Mouse (Mus musculus) embryonic stem cell, embryonic (primary cell): Measurements from ENCODE around the gene Pacs2.

Source experiments
- CTCF ChIA-PET, 4 experiments: fragments of 300-600 bp in 2 of 4; fragments of 350-600 bp in 2 of 4; sonication (Branson Sonifier 250); formaldehyde crosslinking; loops; one replicate each; lab custom pipeline; 2022; ENCODE audit warnings: inconsistent platforms in 2 of 4; lab: Charles Lee
- POLR2A ChIA-PET, 4 experiments: fragments of 300-600 bp in 2 of 4; fragments of 350-600 bp in 2 of 4; sonication (Branson Sonifier 250); formaldehyde crosslinking; loops; one replicate each; lab custom pipeline; 2022; ENCODE audit warnings: antibody characterized with exemption in 4 of 4, inconsistent platforms in 1 of 4; lab: Charles Lee

Gene Pacs2

DNA sequence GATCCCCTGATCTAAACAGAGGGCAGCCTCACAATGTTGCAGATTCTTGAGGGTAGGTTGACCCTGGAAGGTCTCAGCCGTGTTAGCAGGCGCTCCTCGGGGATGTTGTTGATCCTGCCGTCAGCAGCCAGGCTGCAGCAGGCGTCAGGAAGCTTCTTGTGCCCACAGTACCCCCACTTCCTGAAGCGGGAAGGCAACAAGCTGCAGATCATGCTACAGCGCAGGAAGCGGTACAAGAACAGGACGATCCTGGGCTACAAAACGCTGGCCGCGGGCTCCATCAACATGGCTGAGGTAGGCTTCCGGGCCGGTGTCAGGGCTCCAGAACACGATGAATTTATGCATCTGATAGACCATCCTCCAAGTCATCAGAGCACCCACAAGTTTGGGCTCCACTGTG lies 32.6 kb downstream of the Pacs2 start:
- ChIA-PET CTCF (interaction anchor here in 3 of 4 experiments (0.7 to 1.3 kb wide), 4 partner anchors 15 to 57 kb away, joined by 3 to 4 read pairs (median 4); partner anchors contain the start of gene Tex22 (in 1 of the 3)), POLR2A (interaction anchor here in 2 of 4 experiments (1.3 kb wide), 2 partner anchors 27 to 105 kb away, joined by 3 to 4 read pairs; partner anchors contain the start of genes Nudt14 (in 1 of the 2) and Tex22 (in 1 of the 2))

DNA sequence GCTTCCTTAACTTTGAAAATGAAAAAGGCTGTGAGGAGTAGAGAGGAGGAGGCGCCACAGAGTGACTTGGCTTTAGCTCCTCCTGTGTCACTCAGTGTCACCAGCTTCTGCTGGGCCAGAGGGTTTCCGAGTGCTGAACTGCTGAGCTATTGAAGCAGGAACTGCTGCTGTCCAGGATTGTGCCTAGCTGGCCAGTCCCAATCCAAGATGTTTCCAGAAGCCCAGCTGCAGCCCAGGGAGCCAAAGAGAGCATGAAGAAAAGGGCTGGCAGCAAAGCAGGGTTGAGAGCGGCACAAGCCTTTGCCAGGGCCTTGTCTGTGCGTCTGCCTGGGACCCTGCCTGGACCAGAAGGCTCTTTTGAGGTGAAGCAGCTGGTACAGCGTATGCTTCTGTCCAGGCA lies 33.8 kb downstream of the Pacs2 start:
- CTCF ChIA-PET = interaction anchor here in 1 of 4 experiments (1.2 kb wide), 1 partner anchor 26 kb away, joined by 4 read pairs; the partner anchor contains the start of gene Tex22
- POLR2A ChIA-PET = interaction anchor here in 3 of 4 experiments (0.6 to 1.3 kb wide), 6 partner anchors 8 to 106 kb away, joined by 3 to 4 read pairs (median 3); partner anchors contain the start of genes Tex22 (in 2 of the 3) and Nudt14 (in 1 of the 3)

DNA sequence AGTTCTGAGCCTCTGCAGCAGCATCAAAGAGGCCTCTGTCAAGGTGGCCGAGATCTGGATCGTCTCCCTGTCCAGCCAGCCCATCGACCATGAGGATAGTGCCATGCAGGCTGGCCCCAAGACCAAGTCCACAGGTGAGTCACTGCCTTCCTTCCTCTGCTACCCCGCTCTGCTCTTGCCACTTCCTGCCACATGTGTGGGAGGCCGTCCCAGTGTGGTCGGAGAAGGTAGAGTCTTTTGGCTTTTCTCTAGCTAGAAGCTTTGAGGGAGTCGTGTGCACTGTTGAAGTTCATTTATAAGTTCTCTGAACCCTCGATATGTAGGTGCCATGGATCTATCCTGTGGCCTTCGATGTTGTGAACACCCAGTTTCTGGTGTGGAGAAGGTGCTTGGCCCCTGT lies 35.5 kb downstream of the Pacs2 start:
- CTCF ChIA-PET = no interaction called here

DNA sequence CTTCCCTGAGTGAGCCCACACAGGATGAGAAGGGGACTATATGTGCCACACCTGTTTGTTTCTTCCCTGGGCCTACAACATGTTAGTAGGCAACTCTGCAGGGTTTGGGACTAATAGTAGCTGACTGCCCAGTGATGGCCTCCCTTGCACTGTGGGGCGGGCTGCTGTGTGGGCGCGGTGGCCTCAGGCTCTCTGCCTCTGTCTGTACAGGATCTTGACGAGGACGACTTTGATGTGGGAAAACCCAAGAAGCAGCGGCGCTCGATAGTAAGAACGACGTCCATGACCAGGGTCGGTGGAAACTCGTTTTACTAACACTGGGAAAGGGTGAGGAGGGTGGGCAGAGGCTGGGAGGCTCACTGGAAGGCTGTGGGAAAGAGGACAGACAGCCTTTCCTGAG lies 36.4 kb downstream of the Pacs2 start:
- CTCF ChIA-PET = interaction anchor here in 1 of 4 experiments (1.2 kb wide), 1 partner anchor 16 kb away, joined by 3 read pairs; no protein-coding TSS in a partner anchor
- POLR2A ChIA-PET = interaction anchor here in 1 of 4 experiments (1.1 kb wide), 1 partner anchor 67 kb away, joined by 3 read pairs; no protein-coding TSS in a partner anchor

More for the DNA sequence above, 35.5 kb downstream of the Pacs2 start:
- POLR2A ChIA-PET = no interaction called here

DNA sequence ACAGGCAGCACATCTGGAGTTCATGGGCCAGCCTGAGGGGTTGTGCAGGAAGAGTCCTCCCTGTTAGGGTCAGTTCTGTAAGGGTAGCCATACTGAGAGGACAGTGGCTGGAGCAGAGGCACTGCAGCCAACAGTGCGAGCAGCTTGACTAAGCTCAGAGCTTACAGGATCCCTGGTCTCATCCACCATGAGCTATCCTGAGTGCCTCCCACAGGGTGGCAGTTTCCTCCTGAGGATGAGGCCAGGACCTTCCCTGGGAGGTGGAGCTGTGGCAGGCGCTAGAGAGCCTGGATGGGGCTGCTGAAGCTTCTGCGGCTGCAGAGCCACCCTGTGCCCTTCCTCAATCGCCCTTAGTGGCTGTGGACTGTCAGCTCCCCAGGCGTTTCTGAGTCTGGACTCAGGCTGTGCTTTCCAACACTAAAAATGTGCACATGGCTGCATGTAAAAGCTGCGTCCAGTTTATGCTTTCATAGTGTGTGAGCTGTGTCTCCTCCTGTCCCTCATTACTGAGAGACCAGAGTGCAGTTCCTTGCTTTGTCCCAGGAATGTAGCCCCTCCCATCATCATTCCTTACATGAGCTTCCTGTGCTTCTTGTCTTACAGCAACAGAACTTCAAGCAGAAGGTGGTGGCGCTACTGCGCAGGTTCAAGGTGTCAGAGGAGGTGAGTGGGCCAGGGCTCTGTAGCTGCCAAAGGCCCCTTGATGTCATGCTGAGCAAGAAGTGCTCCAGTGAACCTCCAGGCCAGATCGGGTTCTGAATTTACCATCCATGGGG lies 37.5 kb downstream of the Pacs2 start:
- ChIA-PET CTCF (interaction anchor here in 3 of 4 experiments (0.5 to 2.0 kb wide), 12 partner anchors 9 to 168 kb away, joined by 3 to 14 read pairs (median 3); partner anchors contain the start of gene Tex22 (in 2 of the 3)), POLR2A (interaction anchor here in 3 of 4 experiments (0.7 to 1.5 kb wide), 15 partner anchors 8 to 288 kb away, joined by 3 to 7 read pairs (median 3); partner anchors contain the start of genes Brf1 (in 2 of the 3), Btbd6 (in 1 of the 3), Pacs2 (in 1 of the 3) and Tedc1 (in 1 of the 3))

DNA sequence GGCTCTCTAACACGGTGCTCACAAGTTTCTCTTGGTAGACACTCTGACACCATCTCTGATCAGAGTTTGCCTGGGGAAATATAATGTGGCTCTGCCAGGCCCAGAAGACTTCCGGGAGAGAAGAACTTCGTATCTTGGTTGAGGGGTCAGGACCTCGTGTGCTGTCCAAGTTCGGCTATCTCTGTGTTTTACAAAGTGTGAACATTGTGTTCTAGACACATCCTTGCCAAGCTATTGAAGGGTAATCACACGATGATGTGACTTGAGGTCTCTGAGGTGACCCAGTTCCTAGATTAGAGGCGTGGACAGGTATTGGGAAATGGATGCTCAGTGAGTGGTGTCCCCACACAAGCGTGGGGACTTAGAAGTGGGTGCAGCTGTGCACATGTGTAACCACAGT lies 41.8 kb downstream of the Pacs2 start:
- POLR2A ChIA-PET = interaction anchor here in 2 of 4 experiments (0.9 to 1.0 kb wide), 2 partner anchors 18 to 19 kb away, joined by 4 read pairs; partner anchors contain the start of gene Tex22 (in 2 of the 2)

DNA sequence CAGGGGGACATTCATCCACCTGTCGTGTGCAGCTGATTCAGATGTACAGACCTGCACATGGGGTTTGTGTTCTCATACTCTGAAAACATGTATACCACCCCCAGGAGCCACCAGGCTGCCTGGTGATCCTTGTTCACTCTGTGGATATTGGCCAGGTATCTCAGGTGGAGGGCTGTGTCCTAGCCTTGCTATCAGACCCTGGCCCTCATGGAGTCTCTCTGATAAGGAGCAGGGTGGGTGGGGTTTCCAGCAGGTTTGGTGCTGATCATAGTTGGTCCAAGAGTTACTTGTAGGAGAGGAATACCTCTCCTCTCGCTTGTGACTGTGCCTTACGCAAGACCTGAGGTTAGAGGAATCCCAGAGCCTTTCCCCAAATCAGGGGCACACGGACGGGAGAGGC lies 45.9 kb downstream of the Pacs2 start:
- POLR2A ChIA-PET = interaction anchor here in 2 of 4 experiments (0.8 to 2.0 kb wide), 5 partner anchors 8 to 25 kb away, joined by 3 to 9 read pairs (median 3); partner anchors contain the start of gene Tex22 (in 1 of the 2)
- CTCF ChIA-PET = interaction anchor here in 2 of 4 experiments (0.6 to 2.0 kb wide), 3 partner anchors 14 to 41 kb away, joined by 3 to 7 read pairs (median 4); partner anchors contain the start of gene Tex22 (in 1 of the 2)

More for the DNA sequence above, 41.8 kb downstream of the Pacs2 start:
- CTCF ChIA-PET = interaction anchor here in 1 of 4 experiments (0.9 to 2.0 kb wide), 2 partner anchors 19 kb away, joined by 3 to 7 read pairs; partner anchors contain the start of gene Tex22

DNA sequence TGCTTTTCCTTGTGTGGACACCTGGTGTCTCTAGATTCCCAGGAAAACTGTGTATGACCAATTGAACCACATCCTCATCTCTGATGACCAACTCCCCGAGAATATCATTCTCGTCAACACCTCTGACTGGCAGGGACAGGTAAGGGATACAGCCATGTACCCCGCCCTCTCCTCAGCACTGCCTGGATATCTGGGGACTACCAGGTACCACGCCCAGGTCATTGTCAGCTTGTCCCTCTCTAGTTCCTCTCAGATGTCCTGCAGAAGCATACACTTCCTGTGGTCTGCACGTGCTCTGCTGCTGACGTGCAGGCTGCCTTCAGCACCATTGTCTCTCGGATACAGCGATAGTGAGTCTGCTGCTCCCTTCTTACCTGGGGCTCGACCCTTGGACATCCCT lies 47.3 kb downstream of the Pacs2 start:
- POLR2A ChIA-PET = interaction anchor here in 2 of 4 experiments (0.6 to 1.3 kb wide), 7 partner anchors 12 to 233 kb away, joined by 3 to 6 read pairs (median 4); partner anchors contain the start of genes Cdca4 (in 1 of the 2) and Tex22 (in 1 of the 2)
- CTCF ChIA-PET = interaction anchor here (0.7 to 2.0 kb wide), 7 partner anchors 12 to 105 kb away, joined by 3 to 16 read pairs (median 4); partner anchors contain the start of gene Tex22 (in 3 of the 4)

DNA sequence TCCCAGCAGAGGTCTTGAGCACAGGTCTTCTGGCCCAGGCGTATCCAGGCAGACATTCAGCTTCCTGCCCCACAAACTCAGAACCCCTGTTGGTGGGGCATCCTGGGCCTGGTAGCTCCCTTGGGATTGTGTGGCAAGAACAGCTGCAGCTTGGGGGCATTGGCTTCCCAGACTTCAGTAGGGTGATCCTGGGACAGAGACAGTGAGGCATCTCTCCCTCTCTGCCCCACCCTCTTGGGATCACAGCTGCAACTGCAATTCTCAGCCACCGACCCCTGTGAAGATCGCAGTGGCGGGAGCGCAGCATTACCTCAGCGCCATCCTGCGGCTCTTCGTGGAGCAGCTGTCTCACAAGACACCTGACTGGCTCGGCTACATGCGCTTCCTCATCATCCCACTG lies 47.9 kb downstream of the Pacs2 start:
- CTCF ChIA-PET = interaction anchor here (0.7 to 2.0 kb wide), 11 partner anchors 8 to 107 kb away, joined by 3 to 16 read pairs (median 4); partner anchors contain the start of gene Tex22 (in 3 of the 4)
- POLR2A ChIA-PET = interaction anchor here in 2 of 4 experiments (0.6 to 1.3 kb wide), 8 partner anchors 10 to 233 kb away, joined by 3 to 6 read pairs (median 4); partner anchors contain the start of genes Cdca4 (in 1 of the 2) and Tex22 (in 1 of the 2)

DNA sequence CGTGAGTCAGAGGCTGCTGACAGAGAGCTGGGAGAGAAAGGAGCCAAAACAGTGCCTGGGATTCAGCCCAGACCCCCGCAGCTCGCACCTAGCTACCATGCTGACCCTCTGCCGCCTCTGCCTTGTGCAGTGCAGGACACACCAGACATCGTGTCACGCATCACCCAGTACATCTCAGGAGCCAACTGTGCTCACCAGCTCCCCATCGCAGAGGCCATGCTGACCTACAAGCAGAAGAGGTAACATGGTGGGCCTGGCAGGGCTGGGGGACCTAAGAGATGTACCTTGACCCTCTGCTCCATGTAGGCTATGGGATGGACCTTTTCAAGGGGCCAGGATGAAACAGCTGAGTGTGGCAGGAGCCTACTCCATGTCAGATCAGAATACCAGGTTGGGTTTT lies 49.4 kb downstream of the Pacs2 start:
- POLR2A ChIA-PET = interaction anchor here in 2 of 4 experiments (1.0 to 1.5 kb wide), 2 partner anchors 10 to 11 kb away, joined by 3 to 4 read pairs; partner anchors contain the start of gene Tex22 (in 1 of the 2)
- CTCF ChIA-PET = interaction anchor here in 1 of 4 experiments (0.5 kb wide), 1 partner anchor 61 kb away, joined by 3 read pairs; no protein-coding TSS in a partner anchor

DNA sequence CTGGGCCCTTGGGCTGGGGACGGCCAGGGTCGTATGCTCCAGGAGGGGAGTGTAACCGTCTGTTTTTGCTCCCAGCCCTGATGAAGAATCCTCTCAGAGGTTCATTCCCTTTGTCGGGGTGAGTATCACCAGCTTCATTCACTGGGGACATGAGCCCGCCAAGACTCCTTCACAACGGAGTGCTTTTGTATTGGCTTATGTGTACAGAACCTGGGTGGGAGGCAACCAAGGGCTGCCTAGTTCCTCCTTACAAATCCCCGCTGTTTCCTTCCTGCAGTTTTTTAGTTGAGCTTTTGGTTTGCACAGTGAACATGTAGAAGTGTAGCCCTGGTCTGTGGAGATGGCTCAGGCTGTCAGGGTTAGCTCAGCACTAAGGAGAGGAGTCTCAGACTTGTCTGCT lies 53.7 kb downstream of the Pacs2 start:
- POLR2A ChIA-PET = no interaction called here
- CTCF ChIA-PET = interaction anchor here in 1 of 4 experiments (1.2 kb wide), 1 partner anchor 41 kb away, joined by 3 read pairs; no protein-coding TSS in a partner anchor

DNA sequence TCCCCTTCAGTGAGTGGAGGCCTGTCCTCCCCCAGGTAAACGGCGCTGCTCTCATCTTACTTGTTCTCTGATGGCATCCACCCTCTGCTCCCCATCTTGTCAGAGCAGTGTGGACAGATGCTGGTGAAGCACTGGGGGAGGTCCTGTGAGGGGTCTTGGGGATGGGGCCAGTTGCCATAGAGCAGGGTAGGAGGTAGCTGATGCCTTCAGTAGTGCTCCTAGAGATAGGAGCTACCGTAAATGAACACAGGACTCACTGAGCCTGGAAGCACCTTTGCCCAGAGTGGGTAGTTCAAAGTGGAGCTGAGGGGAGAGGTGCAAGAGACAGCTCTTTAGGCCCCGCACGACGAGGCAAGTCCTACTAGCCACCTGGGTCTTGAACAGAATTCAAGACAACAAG lies 55.1 kb downstream of the Pacs2 start:
- ChIA-PET CTCF (interaction anchor here in 1 of 4 experiments (0.6 kb wide), 1 partner anchor 397 kb away, joined by 3 read pairs; no protein-coding TSS in a partner anchor), POLR2A (interaction anchor here in 1 of 4 experiments (0.5 to 1.0 kb wide), 2 partner anchors 32 to 42 kb away, joined by 3 read pairs; no protein-coding TSS in a partner anchor)

DNA sequence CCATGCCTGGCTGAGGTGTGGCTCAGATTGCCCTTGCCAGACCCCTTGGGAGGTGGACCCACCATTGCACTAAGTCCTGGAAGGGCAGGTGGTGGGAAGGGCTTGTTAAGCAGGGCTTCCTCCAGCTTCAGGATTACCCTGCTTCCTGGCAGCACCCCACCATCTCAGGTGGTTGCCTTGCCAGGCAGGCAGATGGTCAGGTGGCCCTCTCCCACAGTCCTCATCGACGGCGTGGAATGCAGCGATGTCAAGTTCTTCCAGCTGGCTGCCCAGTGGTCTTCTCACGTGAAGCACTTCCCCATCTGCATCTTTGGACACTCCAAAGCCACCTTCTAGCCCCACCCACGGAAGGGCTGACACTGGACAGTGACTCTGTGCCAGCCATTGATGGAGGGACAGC lies 57.0 kb downstream of the Pacs2 start:
- ChIA-PET CTCF (interaction anchor here in 2 of 4 experiments (0.6 to 5.3 kb wide), 4 partner anchors 18 to 68 kb away, joined by 3 to 33 read pairs (median 4); no protein-coding TSS in a partner anchor), POLR2A (interaction anchor here in 1 of 4 experiments (1.3 kb wide), 1 partner anchor 16 kb away, joined by 3 read pairs; no protein-coding TSS in a partner anchor)

DNA sequence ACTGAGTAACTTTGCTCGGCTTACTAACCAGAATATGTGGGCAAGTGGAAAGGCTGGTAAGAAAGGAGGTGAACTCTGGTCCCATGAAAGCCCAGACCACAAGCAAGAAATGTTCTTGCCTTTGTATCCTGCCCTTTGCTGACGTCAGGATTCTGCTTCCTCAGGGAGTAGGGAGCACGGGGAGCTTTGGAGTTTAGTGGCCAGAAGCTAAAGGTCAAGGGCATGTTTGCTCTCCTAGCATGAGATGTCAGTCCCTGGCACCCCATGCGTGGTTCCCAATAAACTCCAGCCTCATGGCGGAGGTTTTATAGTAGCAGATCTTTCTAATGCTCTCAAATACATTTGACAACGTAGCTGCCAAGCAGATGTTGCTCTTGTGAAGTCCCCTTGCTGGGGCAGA lies 57.5 kb downstream of the Pacs2 start:
- POLR2A ChIA-PET = interaction anchor here in 2 of 4 experiments (1.3 to 1.4 kb wide), 2 partner anchors 17 to 33 kb away, joined by 3 read pairs; no protein-coding TSS in a partner anchor
- CTCF ChIA-PET = interaction anchor here in 2 of 4 experiments (0.6 to 5.3 kb wide), 6 partner anchors 18 to 69 kb away, joined by 3 to 33 read pairs (median 4); no protein-coding TSS in a partner anchor

DNA sequence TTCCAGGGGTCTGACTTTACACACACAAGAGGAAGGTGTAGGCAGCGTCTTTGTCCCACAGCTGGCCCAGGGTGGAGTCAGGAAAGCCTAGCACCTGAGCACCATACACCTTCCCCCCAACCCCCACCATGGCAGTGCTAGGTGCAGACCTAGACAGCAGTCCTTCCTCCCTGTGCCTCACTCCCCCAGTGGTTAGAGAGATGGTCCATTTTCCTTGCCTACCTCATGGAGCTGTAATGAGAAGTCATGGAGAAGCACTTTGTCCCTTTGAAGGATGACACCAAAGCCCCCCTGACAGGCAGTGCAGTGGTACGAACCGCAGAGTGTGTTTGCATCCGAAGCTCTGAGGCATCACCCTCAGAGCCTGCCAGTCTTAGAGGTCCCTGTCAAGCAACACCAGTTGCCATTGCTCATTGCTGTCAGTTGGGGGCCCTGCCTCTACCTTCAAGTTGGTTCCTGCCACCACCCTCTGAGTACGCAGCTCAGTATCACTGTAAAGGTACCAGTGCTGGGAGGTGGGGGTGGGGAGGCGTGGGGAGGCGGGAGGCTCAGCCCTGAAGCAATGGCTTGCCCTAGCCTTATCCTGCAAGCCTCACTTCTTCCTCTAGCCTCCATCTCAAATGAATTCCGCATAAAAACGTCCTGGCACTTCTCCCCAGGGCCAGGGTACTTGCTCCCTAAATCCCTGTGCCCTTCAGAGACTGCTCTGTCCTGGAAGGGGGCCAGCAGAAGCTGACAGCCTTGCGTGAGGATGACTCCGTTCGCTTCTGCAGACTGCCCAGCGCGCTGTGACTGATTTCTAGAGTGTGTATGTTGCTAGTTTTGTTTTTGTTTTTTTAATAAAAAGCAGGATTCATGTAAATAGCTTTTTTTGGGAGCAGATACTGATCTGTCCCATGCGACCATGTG lies 59.4 kb downstream of the Pacs2 start:
- POLR2A ChIA-PET = interaction anchor here (0.5 to 3.1 kb wide), 69 partner anchors 8 to 783 kb away, joined by 3 to 36 read pairs (median 4); partner anchors contain the start of genes Brf1 (in 2 of the 4), Btbd6 (in 2 of the 4), Mta1 (in 2 of the 4) and Cdca4 (in 1 of the 4)
- CTCF ChIA-PET = interaction anchor here (0.6 to 5.3 kb wide), 82 partner anchors 8 to 522 kb away, joined by 3 to 33 read pairs (median 5); partner anchors contain the start of genes Crip1 (in 2 of the 4), Crip2 (in 2 of the 4), Pacs2 (in 2 of the 4) and Brf1 (in 1 of the 4)
